Mouse (Mus musculus) hindbrain, embryonic 11.5 days (tissue): Measurements from ENCODE around the gene Il12a. TPM values are rescaled to one million over a fixed set of nuclear protein-coding genes. Genes with fewer than 3 reads are reported as not detected.
"Not testable (repeated sequence)": the region's sequence is repeated elsewhere in the genome, so short reads cannot be mapped to it uniquely, and the experiment has no call there.

Experiments
- ATAC-seq: fragments of 200-750 bp; cut with Nextera tagmentation; 2 replicates; pipeline ENCODE4 v1.8.0; 2017; ENCODE audit warnings: mild to moderate bottlenecking, moderate TSS enrichment, moderate library complexity; ENCODE audit not compliant: low FRiP score
- DNase-seq: peaks from one replicate; pipeline ENCODE4 v3.0.0-alpha.2; 2015; ENCODE audit warnings: low spot score
- H3K27ac ChIP-seq: fragments of 300-500 bp; sonication (generic); 2 replicates; pipeline ENCODE4 v1.5.1; 2014; ENCODE audit warnings: mild to moderate bottlenecking, low read depth, low read length
- H3K27me3 ChIP-seq: fragments of 300-500 bp; sonication (generic); 2 replicates; pipeline ENCODE4 v1.6.1; 2014; ENCODE audit warnings: mild to moderate bottlenecking, low read length, moderate library complexity, mixed read lengths; ENCODE audit not compliant: control insufficient read depth, insufficient read depth
- H3K36me3 ChIP-seq: fragments of 300-500 bp; sonication (generic); 2 replicates; pipeline ENCODE4 v1.6.1; 2014; ENCODE audit warnings: mild to moderate bottlenecking, low read length, moderate library complexity, mixed read lengths; ENCODE audit not compliant: control insufficient read depth, insufficient read depth
- H3K4me1 ChIP-seq: fragments of 300-500 bp; sonication (generic); replicated peaks from 2 replicates; pipeline ENCODE4 v1.6.1; 2014; ENCODE audit warnings: low read length, mixed read lengths; ENCODE audit not compliant: control insufficient read depth, insufficient read depth
- H3K4me2 ChIP-seq: fragments of 300-500 bp; sonication (generic); replicated peaks from 2 replicates; pipeline ENCODE4 v1.6.1; 2014; ENCODE audit warnings: mild to moderate bottlenecking, low read depth, low read length
- H3K4me3 ChIP-seq: fragments of 300-500 bp; sonication (generic); 2 replicates; pipeline ENCODE4 v1.5.1; 2014; ENCODE audit warnings: low read depth, low read length
- H3K9ac ChIP-seq: fragments of 300-500 bp; sonication (generic); 2 replicates; pipeline ENCODE4 v1.6.1; 2014; ENCODE audit warnings: low read depth, low read length
- H3K9me3 ChIP-seq: fragments of 300-500 bp; sonication (generic); 2 replicates; pipeline ENCODE4 v1.6.1; 2016; ENCODE audit warnings: low read length; ENCODE audit not compliant: control insufficient read depth
- WGBS: fragments of 180-500 bp; shearing (Covaris S2); extraction: QIAGEN DNeasy Blood & Tissue Kit; methylation state at CpG from one replicate; pipeline ENCODE4 v1.1.7; 2014; 5-methylcytosine and 5-hydroxymethylcytosine counted together
- polyA plus RNA-seq: library from polyadenylated mRNA; unstranded; fragments of >200 nt; fragmentation: Nextera tagmentation; extraction: Ambion mirVana; gene quantifications from 2 replicates; pipeline ENCODE4 v1.2.1, GENCODE M21; 2014

Il12a gene
- polyA plus RNA-seq, 1 experiment from 2014 or later = 0.19 TPM

- Histone ChIP-seq H3K27ac (no peak overlapping the region), H3K27me3 (no peaks in the 10 kb centered on the region), H3K4me2 (no peak overlapping the region), H3K9ac (no peak overlapping the region), H3K4me3 (no peak overlapping the region), H3K36me3 (no peaks in the 10 kb centered on the region), H3K9me3 (no peaks in the 10 kb centered on the region), H3K4me1 (no peaks in the 10 kb centered on the region)
- ATAC-seq (no peak), DNase-seq (no peak)
- 84% methylated on average over 3 of the region's 3 CpGs for WGBS
Measured at GRCm38 (mm10) chr3:68743472-68743732, 53.0 kb downstream of the Il12a start.

GRCm38 (mm10) chr3:68744162-68744561, 53.7 kb downstream of the Il12a start:
- DNase-seq = peak; percentile 59
- Histone ChIP-seq H3K9me3 (no peaks in the 10 kb centered on the region), H3K4me3 (no peak overlapping the region), H3K27me3 (no peaks in the 10 kb centered on the region), H3K9ac (no peak overlapping the region), H3K4me2 (no peak overlapping the region), H3K4me1 (no peaks in the 10 kb centered on the region), H3K27ac (no peak overlapping the region), H3K36me3 (no peaks in the 10 kb centered on the region)
- WGBS = 71% methylated on average over 1 of the region's 1 CpGs
- ATAC-seq = no peak

DNA sequence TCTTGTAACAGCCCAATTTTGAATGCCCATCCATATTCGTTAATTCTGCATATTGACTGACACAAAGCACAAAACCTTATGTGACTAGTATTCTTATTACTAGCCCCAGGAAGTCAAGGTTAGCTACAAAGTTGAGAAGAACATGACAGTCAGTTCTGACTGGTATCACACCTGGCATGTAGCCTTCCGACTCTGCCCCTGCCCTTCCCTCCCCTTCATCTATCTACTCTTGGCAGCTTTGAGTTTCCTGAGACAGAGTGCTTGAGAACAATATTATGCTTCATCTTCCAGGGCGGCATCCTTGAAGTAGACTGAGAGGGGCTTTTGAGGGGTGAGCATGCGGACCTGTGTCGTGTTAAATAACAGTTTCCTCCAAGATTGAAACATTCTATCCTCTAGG, 54.6 kb downstream of the Il12a start:
- 88% methylated on average over 5 of the region's 5 CpGs for WGBS
- H3K4me2 ChIP-seq = no peak overlapping the region
- no peaks in the 10 kb centered on the region for H3K27me3 ChIP-seq
- no peak for DNase-seq
- H3K36me3 ChIP-seq = no peaks in the 10 kb centered on the region
- H3K9ac ChIP-seq = no peak overlapping the region
- H3K9me3 ChIP-seq = no peaks in the 10 kb centered on the region
- no peak overlapping the region for H3K27ac ChIP-seq
- no peaks in the 10 kb centered on the region for H3K4me1 ChIP-seq
- no peak for ATAC-seq
- no peak overlapping the region for H3K4me3 ChIP-seq

DNA sequence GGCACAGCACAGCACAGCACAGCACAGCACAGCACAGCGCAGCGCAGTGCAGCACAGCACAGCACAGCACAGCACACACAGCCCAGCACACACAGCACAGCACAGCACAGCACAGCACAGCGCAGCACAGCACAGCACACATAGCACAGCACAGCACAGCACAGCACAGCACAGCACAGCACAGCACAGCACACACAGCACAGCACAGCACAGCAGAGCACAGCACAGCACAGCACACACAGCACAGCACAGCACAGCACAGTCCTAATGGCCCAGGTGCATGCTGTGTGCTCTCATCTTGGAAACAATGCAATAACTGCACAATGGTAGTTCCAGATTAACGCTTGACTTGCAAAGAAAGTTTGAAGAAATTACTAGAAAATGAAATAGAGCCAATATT, 55.8 kb downstream of the Il12a start:
- DNase-seq, H3K9me3 ChIP-seq: not testable (repeated sequence)
- WGBS = 90% methylated on average over 4 of the region's 4 CpGs

More for the DNA sequence above, 55.8 kb downstream of the Il12a start:
- H3K27ac ChIP-seq, H3K4me2 ChIP-seq, H3K36me3 ChIP-seq, ATAC-seq, H3K4me3 ChIP-seq, H3K4me1 ChIP-seq, H3K27me3 ChIP-seq, H3K9ac ChIP-seq: not testable (repeated sequence)

Other genes starting within 250 kb of the Il12a start
- gene 1110032F04Rik, start 178.9 kb downstream of the Il12a start, polyA plus RNA-seq = 1.7 and 1.9 TPM in 2 replicates